Mouse (Mus musculus) limb, embryonic 11.5 days (tissue): ENCODE measurements at regions not wholly inside any gene's neighbourhood (a gene's known extent, or its start where the extent isn't known, plus 50 kb on each side); places are given as distances from the start of the nearest gene placed in this dataset.

Experiments
- ATAC-seq: fragments of 200-750 bp; cut with Nextera tagmentation; 2 replicates; pipeline ENCODE4 v1.8.0; 2017; ENCODE audit warnings: low read depth; ENCODE audit not compliant: insufficient number of reproducible peaks, low FRiP score, low TSS enrichment
- DNase-seq: peaks from one replicate; pipeline ENCODE4 v3.0.0-alpha.2; 2015; ENCODE audit warnings: low spot score
- H3K27ac ChIP-seq: fragments of 300-500 bp; sonication (generic); replicated peaks from 2 replicates; pipeline ENCODE4 v1.5.1; 2014; ENCODE audit warnings: low read depth, mild to moderate bottlenecking, low read length
- H3K27me3 ChIP-seq: fragments of 300-500 bp; sonication (generic); 2 replicates; pipeline ENCODE4 v1.6.1; 2014; ENCODE audit warnings: mild to moderate bottlenecking, low read length, mixed read lengths; ENCODE audit not compliant: control insufficient read depth, insufficient read depth
- H3K36me3 ChIP-seq: fragments of 300-500 bp; sonication (generic); 2 replicates; pipeline ENCODE4 v1.6.1; 2014; ENCODE audit warnings: mild to moderate bottlenecking, low read length, moderate library complexity, mixed read lengths; ENCODE audit not compliant: control insufficient read depth, insufficient read depth
- H3K4me1 ChIP-seq: fragments of 300-500 bp; sonication (generic); 2 replicates; pipeline ENCODE4 v1.6.1; 2014; ENCODE audit warnings: low read length, mixed read lengths; ENCODE audit not compliant: control insufficient read depth, insufficient read depth
- H3K4me2 ChIP-seq: fragments of 300-500 bp; sonication (generic); 2 replicates; pipeline ENCODE4 v1.6.1; 2014; ENCODE audit warnings: low read depth, mild to moderate bottlenecking, moderate library complexity; ENCODE audit not compliant: severe bottlenecking
- H3K4me3 ChIP-seq: fragments of 300-500 bp; sonication (generic); 2 replicates; pipeline ENCODE4 v1.5.1; 2014; ENCODE audit warnings: low read depth, low read length
- H3K9ac ChIP-seq: fragments of 300-500 bp; sonication (generic); 2 replicates; pipeline ENCODE4 v1.6.1; 2014; ENCODE audit warnings: mild to moderate bottlenecking, low read length
- H3K9me3 ChIP-seq: fragments of 300-500 bp; sonication (generic); 2 replicates; pipeline ENCODE4 v1.6.1; 2016; ENCODE audit warnings: low read length; ENCODE audit not compliant: control insufficient read depth
- WGBS: fragments of 180-500 bp; shearing (Covaris S2); extraction: QIAGEN DNeasy Blood & Tissue Kit; methylation state at CpG from one replicate; pipeline ENCODE4 v1.1.7; 2014; 5-methylcytosine and 5-hydroxymethylcytosine counted together

GRCm38 (mm10) chr15:51725457-51725856 lies 2159.2 kb upstream of the Gm7489 start:
- Histone ChIP-seq H3K9me3 (no peaks in the 10 kb centered on the region), H3K4me3 (no peak overlapping the region), H3K36me3 (no peaks in the 10 kb centered on the region), H3K27me3 (no peaks in the 10 kb centered on the region), H3K4me1 (peaks cover 6% of the 10 kb centered on the region), H3K4me2 (no peak overlapping the region), H3K9ac (no peak overlapping the region), H3K27ac (no peak overlapping the region; the same call in 1 of the 2 replicates)
- 58% methylated on average over 3 of the region's 3 CpGs for WGBS
- ATAC-seq: peak; percentile 82; the same call in 1 of the 2 replicates
- no peak for DNase-seq

DNA sequence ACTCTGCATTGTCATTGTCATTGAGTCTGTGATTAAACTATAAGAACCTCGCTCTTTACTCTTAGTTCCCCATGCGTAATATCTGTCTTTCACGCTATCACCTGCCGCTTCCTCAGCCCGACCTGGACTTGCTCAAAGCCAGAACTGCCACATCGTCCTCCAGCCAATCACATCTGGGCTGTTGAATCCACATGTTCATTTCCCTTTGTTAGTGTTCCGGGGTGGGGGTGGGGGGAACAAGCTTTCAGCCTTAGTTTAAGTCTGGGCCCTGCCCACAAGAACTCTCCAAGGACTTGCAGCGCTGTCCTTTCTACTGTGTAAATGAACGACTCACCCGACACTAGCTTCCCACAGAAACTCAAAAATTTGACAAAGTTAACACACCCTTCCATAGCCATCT lies 2154.6 kb upstream of the Gm7489 start:
- H3K9me3 ChIP-seq: no peaks in the 10 kb centered on the region
- ATAC-seq (no peak), DNase-seq (no peak)
- H3K36me3 ChIP-seq: no peaks in the 10 kb centered on the region
- WGBS: 88% methylated on average over 10 of the region's 10 CpGs
- no peak overlapping the region for H3K27ac ChIP-seq
- no peak overlapping the region for H3K4me2 ChIP-seq
- no peak overlapping the region for H3K4me3 ChIP-seq
- H3K9ac ChIP-seq: no peak overlapping the region
- no peaks in the 10 kb centered on the region for H3K4me1 ChIP-seq
- H3K27me3 ChIP-seq: no peaks in the 10 kb centered on the region

DNA sequence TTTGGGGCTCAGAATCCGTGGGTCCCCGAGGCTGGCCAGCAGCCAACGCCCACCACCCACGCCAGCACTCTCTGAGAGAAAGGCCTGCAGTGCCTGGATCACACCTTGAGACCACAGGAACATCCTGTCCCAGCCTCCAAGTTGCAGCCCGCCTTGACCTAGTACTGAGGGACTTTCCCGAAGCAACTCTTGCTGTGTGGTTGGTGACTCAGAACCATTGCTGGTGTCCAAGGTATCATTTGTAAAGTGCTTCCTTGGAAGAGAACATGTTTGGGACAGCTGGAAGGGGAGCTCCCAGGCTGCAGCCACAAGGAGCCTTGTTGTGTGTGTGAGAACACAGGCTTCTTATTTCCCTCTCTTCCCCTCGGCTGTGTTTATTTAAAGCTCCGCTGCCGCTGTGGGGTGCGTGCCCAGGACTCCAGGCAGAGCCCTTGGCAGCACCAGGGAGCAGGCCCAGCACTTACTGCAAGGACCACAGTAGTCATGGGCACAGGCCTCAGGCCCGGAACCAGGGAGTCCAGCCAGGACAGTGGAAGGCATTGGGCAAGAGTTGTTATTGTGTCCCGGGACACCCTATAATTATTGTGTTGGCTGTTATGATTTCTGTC lies 2153.8 kb upstream of the Gm7489 start:
- H3K9ac ChIP-seq: no peak overlapping the region
- 66% methylated on average over 12 of the region's 12 CpGs for WGBS
- H3K4me2 ChIP-seq: no peak overlapping the region
- no peaks in the 10 kb centered on the region for H3K9me3 ChIP-seq
- no peaks in the 10 kb centered on the region for H3K36me3 ChIP-seq
- DNase-seq: no peak
- no peaks in the 10 kb centered on the region for H3K4me1 ChIP-seq
- no peak overlapping the region for H3K4me3 ChIP-seq
- H3K27ac ChIP-seq: no peak overlapping the region
- H3K27me3 ChIP-seq: no peaks in the 10 kb centered on the region
- no peak for ATAC-seq

- WGBS: 96% methylated on average over 1 of the region's 1 CpGs
Observed at GRCm38 (mm10) chr15:51734194-51734593, 2150.5 kb upstream of the Gm7489 start.

More at GRCm38 (mm10) chr15:51734194-51734593, 2150.5 kb upstream of the Gm7489 start:
- Histone ChIP-seq H3K9ac (no peak overlapping the region), H3K27me3 (no peaks in the 10 kb centered on the region), H3K4me1 (no peaks in the 10 kb centered on the region), H3K27ac (no peak overlapping the region), H3K9me3 (no peaks in the 10 kb centered on the region), H3K4me3 (no peak overlapping the region), H3K4me2 (no peak overlapping the region), H3K36me3 (no peaks in the 10 kb centered on the region)
- DNase-seq: no peak
- no peak for ATAC-seq
